Mouse (Mus musculus) thymus, adult 2 months (tissue): ENCODE measurements around the gene Ttc39d. TPM values are rescaled to one million over a fixed set of nuclear protein-coding genes. Genes with fewer than 3 reads are reported as not detected.

Source experiments
- DNase-seq: peaks from one replicate; pipeline ENCODE4 v3.0.0; 2021
- H3K27ac ChIP-seq: fragments of 200-500 bp; 2 replicates; pipeline ENCODE4 v1.5.1; 2012; ENCODE audit warnings: low read length, control low read depth; ENCODE audit not compliant: control insufficient read depth, insufficient read depth
- H3K27me3 ChIP-seq: fragments of 200-500 bp; 2 replicates; pipeline ENCODE4 v1.6.1; 2012; ENCODE audit warnings: mild to moderate bottlenecking, low read length, moderate library complexity, mixed read lengths; ENCODE audit not compliant: control insufficient read depth, insufficient read depth
- H3K36me3 ChIP-seq: fragments of 200-500 bp; 2 replicates; pipeline ENCODE4 v1.6.1; 2012; ENCODE audit warnings: mild to moderate bottlenecking, low read length, moderate library complexity; ENCODE audit not compliant: control insufficient read depth, insufficient read depth
- H3K4me1 ChIP-seq: fragments of 200-500 bp; replicated peaks from 2 replicates; pipeline ENCODE4 v1.6.1; 2012; ENCODE audit warnings: low read length; ENCODE audit not compliant: control insufficient read depth, insufficient read depth
- H3K4me3 ChIP-seq: fragments of 200-500 bp; 2 replicates; pipeline ENCODE4 v1.5.1; 2012; ENCODE audit warnings: mild to moderate bottlenecking, low read length, control low read depth, moderate library complexity; ENCODE audit not compliant: control insufficient read depth, insufficient read depth
- CTCF ChIP-seq: fragments of 200-500 bp; IDR thresholded peaks from 2 replicates; pipeline ENCODE4 v1.5.1; 2012; ENCODE audit warnings: mild to moderate bottlenecking, control low read depth, low read length, moderate library complexity, borderline replicate concordance; ENCODE audit not compliant: control insufficient read depth, poor library complexity, insufficient read depth; ENCODE audit errors: extremely low read depth
- POLR2A ChIP-seq: fragments of 200-500 bp; IDR thresholded peaks from 2 replicates; pipeline ENCODE4 v1.6.1; 2012; ENCODE audit warnings: mild to moderate bottlenecking, low read length, control low read depth, moderate library complexity; ENCODE audit not compliant: control insufficient read depth, poor library complexity, insufficient read depth; ENCODE audit errors: extremely low read depth
- WGBS: fragments of 180-500 bp; shearing (Covaris S2); methylation state at CpG from one replicate; pipeline ENCODE4 v1.1.7; 2018; 5-methylcytosine and 5-hydroxymethylcytosine counted together
- polyA plus RNA-seq: library from polyadenylated mRNA; depleted of rRNA; stranded (reverse); fragments of >200 nt; gene quantifications from 2 replicates; pipeline ENCODE4 v1.2.3, GENCODE M21; 2012; rRNA removed

The Ttc39d gene
- polyA plus RNA-seq = not detected in 2 replicates

DNA sequence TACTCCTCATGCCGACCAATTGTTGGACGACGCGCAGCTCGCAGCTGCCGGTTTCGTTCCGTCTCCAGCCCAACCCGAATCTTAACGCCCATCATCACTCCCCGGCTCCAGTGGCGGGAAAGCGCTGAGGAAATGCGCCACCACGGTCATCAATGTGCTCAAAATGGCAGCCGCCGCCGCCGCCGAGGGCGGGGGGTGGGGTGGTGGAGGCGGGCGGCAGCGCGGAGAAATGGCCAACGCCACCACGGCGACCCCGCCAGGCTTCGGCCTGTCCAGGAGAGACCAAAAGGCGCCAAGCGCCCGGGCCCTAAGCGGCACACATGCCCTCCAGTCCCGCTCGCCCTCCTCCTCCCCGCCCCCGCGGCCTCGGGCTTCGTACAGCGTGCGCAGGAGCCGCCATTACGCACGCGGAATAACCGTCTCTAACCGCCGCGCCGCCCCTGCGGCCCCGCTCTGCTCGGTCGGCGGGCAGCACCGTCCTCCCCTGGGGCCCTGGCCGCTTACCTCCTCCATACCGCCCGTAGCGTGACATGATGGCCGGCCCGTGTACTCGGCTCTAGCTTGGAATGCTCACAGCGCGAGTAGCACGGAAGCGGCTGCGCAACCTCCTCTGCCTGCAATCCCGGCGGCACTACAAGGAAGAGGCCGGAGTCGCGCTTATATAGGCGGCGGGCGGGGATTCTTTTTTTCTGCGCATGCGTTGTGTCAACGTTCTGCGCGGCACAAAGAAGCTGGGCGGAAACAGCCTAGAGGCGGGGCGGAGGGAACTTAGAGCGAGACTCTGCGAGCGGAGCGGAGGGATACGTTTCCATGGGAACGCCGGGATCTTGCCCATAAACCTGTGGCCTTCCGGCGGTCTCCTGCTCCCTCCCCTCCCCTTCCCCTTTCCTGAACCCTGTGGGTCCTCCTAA lies at the start of gene Ttc39d, which contains the start of gene Srsf7:
Ttc39d (plus strand) TSS at position 790 of the 911 bp plus-strand sequence.
Srsf7 (minus strand) TSS at position 637 of the 911 bp plus-strand sequence.
- Histone ChIP-seq H3K36me3 (peaks cover 37% of the 10 kb centered on the region), H3K4me3 (peak within 1 kb of the TSS; percentile 70), H3K27me3 (no peaks in the 10 kb centered on the region), H3K27ac (peak within 1 kb of the TSS; percentile 45), H3K4me1 (no peaks in the 10 kb centered on the region)
- TF ChIP-seq CTCF (peak; percentile 45; the same call in 1 of the 2 replicates), POLR2A (peak; percentile 100)
- DNase-seq = peak; percentile 97
- WGBS = under 1% methylated on average over 95 of the region's 95 CpGs

DNA sequence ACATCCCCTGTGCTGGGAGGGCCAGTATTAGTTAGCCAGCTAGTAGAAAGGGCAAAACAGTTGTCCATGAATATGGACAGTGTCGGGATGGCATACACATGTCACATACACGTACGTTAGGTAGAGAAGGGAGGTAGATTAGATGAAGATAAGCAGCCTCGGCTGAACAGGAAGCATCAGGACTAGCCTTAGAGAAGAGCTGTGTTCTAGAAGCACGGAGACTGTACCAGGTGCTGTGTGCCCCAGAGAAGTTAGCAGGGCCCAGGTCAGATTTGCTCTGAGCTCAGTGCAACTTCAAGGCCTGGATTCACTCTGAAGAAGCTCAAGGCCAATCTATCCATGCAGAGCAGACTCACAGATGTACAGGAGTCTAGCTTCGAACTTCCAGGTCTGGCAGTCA lies 49.8 kb upstream of the Ttc39d start:
- 28% methylated on average over 6 of the region's 6 CpGs for WGBS
- Histone ChIP-seq H3K4me3 (no peak overlapping the region), H3K36me3 (no peaks in the 10 kb centered on the region), H3K4me1 (peaks cover 24% of the 10 kb centered on the region), H3K27ac (peak overlapping the region; percentile 90), H3K27me3 (no peaks in the 10 kb centered on the region)
- TF ChIP-seq POLR2A = no peak
- no peak for TF ChIP-seq CTCF
- no peak for DNase-seq

DNA sequence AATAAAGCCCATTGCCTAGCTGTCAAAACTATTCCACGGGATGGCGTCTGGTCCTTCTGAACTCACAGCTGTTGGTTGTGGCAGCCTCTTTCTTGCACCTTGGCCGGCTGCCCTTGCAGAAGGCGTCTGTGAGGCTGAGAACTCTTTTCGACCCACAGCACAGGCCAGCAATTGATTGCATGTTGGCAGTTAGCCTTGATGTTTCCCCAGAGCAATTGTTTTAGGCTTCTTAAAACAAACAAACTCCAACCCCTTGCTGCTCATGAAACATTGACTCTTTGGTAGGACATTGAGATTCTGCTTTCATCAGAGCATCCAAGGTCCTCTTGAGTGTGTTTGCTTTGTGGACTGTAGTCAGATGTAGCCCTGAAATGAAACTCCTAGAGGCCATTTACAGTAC lies 46.8 kb upstream of the Ttc39d start:
- Histone ChIP-seq H3K36me3 (no peaks in the 10 kb centered on the region), H3K4me1 (peaks cover 24% of the 10 kb centered on the region), H3K27me3 (no peaks in the 10 kb centered on the region), H3K27ac (no peak overlapping the region), H3K4me3 (no peak overlapping the region)
- no peak for TF ChIP-seq CTCF
- TF ChIP-seq POLR2A = no peak
- WGBS = 75% methylated on average over 5 of the region's 5 CpGs
- DNase-seq = no peak

GRCm38 (mm10) chr17:80163991-80164390 lies 43.3 kb upstream of the Ttc39d start:
- TF ChIP-seq POLR2A = no peak
- TF ChIP-seq CTCF = no peak
- H3K4me3 ChIP-seq = no peak overlapping the region
- H3K27me3 ChIP-seq = no peaks in the 10 kb centered on the region
- H3K4me1 ChIP-seq = peaks cover 12% of the 10 kb centered on the region
- no peak for DNase-seq
- WGBS = 94% methylated on average over 8 of the region's 8 CpGs
- H3K36me3 ChIP-seq = no peaks in the 10 kb centered on the region
- no peak overlapping the region for H3K27ac ChIP-seq

- Histone ChIP-seq H3K36me3 (no peaks in the 10 kb centered on the region), H3K27ac (no peak overlapping the region), H3K4me3 (no peak overlapping the region), H3K27me3 (no peaks in the 10 kb centered on the region), H3K4me1 (peaks cover 8% of the 10 kb centered on the region)
- TF ChIP-seq POLR2A (no peak), CTCF (no peak)
- 78% methylated on average over 6 of the region's 6 CpGs for WGBS
- DNase-seq = no peak
Measured at GRCm38 (mm10) chr17:80165741-80166140, 41.5 kb upstream of the Ttc39d start.

GRCm38 (mm10) chr17:80166346-80166745 lies 40.9 kb upstream of the Ttc39d start:
- no peak for TF ChIP-seq CTCF
- no peak for TF ChIP-seq POLR2A
- Histone ChIP-seq H3K4me3 (no peak overlapping the region), H3K4me1 (peaks cover 8% of the 10 kb centered on the region), H3K27me3 (no peaks in the 10 kb centered on the region), H3K36me3 (no peaks in the 10 kb centered on the region), H3K27ac (no peak overlapping the region)
- DNase-seq = no peak
- WGBS = 99% methylated on average over 6 of the region's 6 CpGs
